8 mouse cellular contexts compared by ENCODE assay signal in genomic region chr6:118138731-118139709, GRCm38 (mm10). TPM values are rescaled to one million over a fixed set of nuclear protein-coding genes. Genes with fewer than 3 reads are reported as not detected.
DNase-seq lines count a peak whose midpoint lies in the region; ATAC-seq and TF ChIP-seq lines count a peak whose summit lies in the region.

Gene Csgalnact2, minus strand, starts transcription at chr6:118139140.

- DNase-seq in gastrocnemius, postnatal 10 days: peak; percentile 97
- peak; percentile 81 to 93 for DNase-seq in left cerebral cortex, postnatal 10 days (ENCODE audit: extremely low spot score in 1 of 2, low spot score in 2 of 2)
- DNase-seq in right cerebral cortex, postnatal 25 days: peak; percentile 92
- DNase-seq in urinary bladder, postnatal 4 days (ENCODE audit: low spot score in 2 of 2): peak; percentile 95

- peak; percentile 94 for ATAC-seq in activated CD4-positive, CD25-positive, alpha-beta regulatory T cell, adult 4 months
- ATAC-seq in inflammation-experienced regulatory T-cells, adult 6 months: peak; percentile 97
- ATAC-seq in megakaryocyte-erythroid progenitor cell, adult 5-6 weeks (replicated peaks; ENCODE audit: low FRiP score, low TSS enrichment, poor library complexity, severe bottlenecking): peak; percentile 93

- H3K27ac ChIP-seq in cortical plate, adult 2 months (ENCODE audit: insufficient read depth, low read length): peak within 1 kb of the TSS; percentile 37; the same call in 1 of the 2 replicates

- H3K4me1 ChIP-seq in cortical plate, adult 2 months (ENCODE audit: control insufficient read depth, insufficient read depth, low read length): no peaks in the 10 kb centered on the region

- TF ChIP-seq POLR2A in cortical plate, adult 2 months (IDR thresholded peaks at IDR 0.05; ENCODE audit: extremely low read depth, insufficient read depth, low read length): peak; percentile 51

- peak within 1 kb of the TSS; percentile 83 for H3K4me3 ChIP-seq in cortical plate, adult 2 months (ENCODE audit: insufficient read depth, low read length)

- no peak for TF ChIP-seq CTCF in cortical plate, adult 2 months (IDR thresholded peaks at IDR 0.05; ENCODE audit: extremely low read depth, insufficient read depth, low read length)

- intact Hi-C loops in left cerebral cortex, postnatal 10 days (cut with DNase I): no loop called here

RNA-seq across cellular contexts. Expression of gene Csgalnact2, which starts in this region (rescaled TPM):
- 1 to 10 TPM; 7.6 to 8.1 TPM for polyA plus RNA-seq in activated CD4-positive, CD25-positive, alpha-beta regulatory T cell, adult 4 months (2017; shearing (Covaris generic))
- polyA plus RNA-seq in cortical plate, adult 2 months (2012; rRNA removed): 8.9 and 9.1 TPM in 2 replicates
- total RNA-seq in gastrocnemius, postnatal 10 days (2021): 10 to 100 TPM; 22.5 to 24.0 TPM
- 1 to 10 TPM; 7.1 to 8.5 (median 8.1) TPM for polyA plus RNA-seq in inflammation-experienced regulatory T-cells, adult 6 months (2017; shearing (Covaris generic))
- 10 to 100 TPM; 12.7 to 13.7 TPM for total RNA-seq in left cerebral cortex, postnatal 10 days (2021)
- total RNA-seq in megakaryocyte-erythroid progenitor cell, adult 5-6 weeks (2014; fragmentation: Nextera tagmentation): 34.2 and 37.1 TPM in 2 replicates
- total RNA-seq in megakaryocyte-erythroid progenitor cell, adult 5-6 weeks (2017): 71.7 and 117 TPM in 2 replicates

Comparison
In these comparisons a context has a peak if more than half of its experiments do, and no peak if none do; other contexts are left out.
1. Peak in every context shown above with its lines: DNase-seq, ATAC-seq, H3K4me3 ChIP-seq and H3K27ac ChIP-seq.